Mouse (Mus musculus) cortical plate, adult 2 months (tissue): ENCODE measurements at regions not wholly inside any gene's neighbourhood (a gene's known extent, or its start where the extent isn't known, plus 50 kb on each side); places are given as distances from the start of the nearest gene placed in this dataset.

Source experiments
- H3K27ac ChIP-seq: fragments of 200-500 bp; 2 replicates; pipeline ENCODE4 v1.5.1; 2012; ENCODE audit warnings: low read length, control low read depth, inconsistent platforms; ENCODE audit not compliant: insufficient read depth
- H3K4me1 ChIP-seq: fragments of 200-500 bp; 2 replicates; pipeline ENCODE4 v1.6.1; 2011; ENCODE audit warnings: low read length; ENCODE audit not compliant: control insufficient read depth, insufficient read depth
- H3K4me3 ChIP-seq: fragments of 200-500 bp; 2 replicates; pipeline ENCODE4 v1.5.1; 2011; ENCODE audit warnings: mild to moderate bottlenecking, low read length, control low read depth; ENCODE audit not compliant: insufficient read depth
- CTCF ChIP-seq: fragments of 200-500 bp; IDR thresholded peaks from 2 replicates; pipeline ENCODE4 v1.5.1; 2011; ENCODE audit warnings: mild to moderate bottlenecking, control low read depth, low read length; ENCODE audit not compliant: insufficient read depth; ENCODE audit errors: extremely low read depth
- POLR2A ChIP-seq: fragments of 200-500 bp; IDR thresholded peaks from 2 replicates; pipeline ENCODE4 v1.6.1; 2011; ENCODE audit warnings: mild to moderate bottlenecking, low read length, control low read depth; ENCODE audit not compliant: insufficient read depth; ENCODE audit errors: extremely low read depth

DNA sequence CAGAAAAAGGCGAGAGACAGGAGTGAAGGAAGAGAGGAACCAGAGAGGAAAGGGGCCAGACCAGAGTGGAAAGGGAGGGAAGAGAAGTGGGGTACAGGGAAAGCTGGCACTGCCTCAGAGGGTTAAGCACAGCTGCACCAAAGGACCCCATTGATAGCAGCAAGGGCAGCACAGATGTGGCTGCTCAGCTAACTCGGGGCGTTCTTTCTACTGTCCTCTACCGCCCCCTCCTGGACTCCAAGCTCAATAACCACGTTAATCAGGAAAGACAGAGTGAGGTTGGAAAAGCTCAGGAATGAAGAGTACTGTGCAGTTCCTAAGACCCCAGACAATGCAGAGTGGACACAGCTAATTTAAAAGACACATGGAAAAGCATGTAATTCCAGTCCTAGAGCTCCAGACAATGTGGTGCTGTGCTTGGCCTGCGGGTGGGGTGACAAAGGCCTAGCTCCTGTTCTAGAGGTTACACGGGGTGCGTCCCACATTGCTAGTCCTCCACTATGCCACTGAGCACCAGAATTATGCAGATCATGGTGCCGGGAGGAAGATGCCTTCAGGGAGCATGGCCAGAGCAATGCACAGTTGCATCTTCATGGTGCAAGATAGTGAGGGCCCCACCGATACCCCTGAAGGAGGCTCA, 191.4 kb downstream of the Prdm2 start:
- Histone ChIP-seq H3K27ac (no peak overlapping the region), H3K4me3 (no peak overlapping the region), H3K4me1 (no peaks in the 10 kb centered on the region)
- TF ChIP-seq CTCF (peak; percentile 83), POLR2A (no peak)

DNA sequence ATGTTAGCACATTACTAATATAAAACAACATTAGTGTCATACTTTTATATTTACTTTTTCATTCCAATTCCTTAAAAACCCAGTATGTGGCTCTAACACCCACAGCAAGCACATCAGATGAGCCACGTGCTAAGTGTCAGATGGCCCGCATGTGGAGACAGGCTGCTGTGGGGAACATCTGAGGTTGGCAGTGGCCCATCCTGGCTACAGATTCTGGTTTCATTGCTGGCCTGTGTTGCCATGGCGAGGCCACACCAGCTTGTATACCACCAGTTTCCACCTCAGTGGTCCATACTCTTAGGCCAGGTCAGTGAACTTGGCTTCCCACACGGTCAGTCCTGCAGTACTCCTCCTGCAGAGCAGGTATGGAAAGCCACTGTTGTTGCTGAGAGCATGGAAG, 192.1 kb downstream of the Prdm2 start:
- Histone ChIP-seq H3K27ac (no peak overlapping the region), H3K4me3 (no peak overlapping the region), H3K4me1 (no peaks in the 10 kb centered on the region)
- no peak for TF ChIP-seq POLR2A
- TF ChIP-seq CTCF: no peak

- Histone ChIP-seq H3K4me1 (no peaks in the 10 kb centered on the region), H3K27ac (no peak overlapping the region), H3K4me3 (no peak overlapping the region)
- TF ChIP-seq POLR2A (no peak), CTCF (no peak)
Observed at GRCm38 (mm10) chr4:143012900-143013299, 199.9 kb downstream of the Prdm2 start.

- Histone ChIP-seq H3K27ac (no peak overlapping the region), H3K4me1 (no peaks in the 10 kb centered on the region), H3K4me3 (no peak overlapping the region)
- TF ChIP-seq POLR2A (no peak), CTCF (no peak)
Observed at GRCm38 (mm10) chr4:143001961-143002360, 210.8 kb downstream of the Prdm2 start.

DNA sequence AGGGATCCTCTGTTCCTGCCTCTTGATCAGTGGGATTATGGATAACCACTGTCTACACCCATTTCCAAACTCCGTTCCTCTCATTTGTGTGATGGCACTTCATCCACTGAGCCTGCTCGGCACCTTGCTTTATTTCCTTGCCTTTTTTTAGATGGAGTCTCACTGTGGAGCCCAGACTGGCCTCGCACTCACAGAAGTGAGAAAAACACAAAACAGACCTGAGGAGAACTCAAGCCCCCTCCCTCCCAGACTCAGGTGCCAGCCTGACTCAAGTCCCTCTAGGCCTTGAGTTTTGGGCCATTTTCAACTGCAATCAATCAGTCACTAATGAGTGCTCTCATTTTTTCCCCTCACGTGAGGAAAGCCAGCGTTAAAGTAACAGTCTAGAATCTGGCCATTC, 211.3 kb downstream of the Prdm2 start:
- no peak overlapping the region for H3K4me3 ChIP-seq
- no peaks in the 10 kb centered on the region for H3K4me1 ChIP-seq
- no peak for TF ChIP-seq CTCF
- no peak overlapping the region for H3K27ac ChIP-seq

DNA sequence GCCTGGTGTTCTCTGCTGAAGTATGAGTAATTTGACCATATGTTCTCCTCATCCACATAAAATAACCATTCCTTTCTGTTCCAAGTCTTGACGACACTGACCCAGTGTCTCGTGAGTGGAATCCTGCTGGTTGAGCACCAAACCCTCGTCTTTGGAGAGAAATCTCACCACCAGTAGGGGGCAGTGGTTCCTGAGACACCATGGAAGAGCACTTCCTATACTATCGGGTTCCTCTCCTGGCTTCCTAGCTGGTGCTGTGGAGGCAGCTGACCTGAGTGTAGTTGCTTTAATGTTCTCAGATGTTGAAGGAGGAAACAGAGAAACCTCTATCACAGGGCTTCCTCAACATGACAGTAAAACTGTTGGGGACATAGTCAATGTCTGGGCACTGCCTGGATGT, 216.4 kb downstream of the Prdm2 start:
- Histone ChIP-seq H3K4me1 (no peaks in the 10 kb centered on the region), H3K27ac (no peak overlapping the region), H3K4me3 (no peak overlapping the region)
- no peak for TF ChIP-seq POLR2A
- TF ChIP-seq CTCF: 0 out of 2 replicates have a peak, but pooled peaks have one; percentile 20

DNA sequence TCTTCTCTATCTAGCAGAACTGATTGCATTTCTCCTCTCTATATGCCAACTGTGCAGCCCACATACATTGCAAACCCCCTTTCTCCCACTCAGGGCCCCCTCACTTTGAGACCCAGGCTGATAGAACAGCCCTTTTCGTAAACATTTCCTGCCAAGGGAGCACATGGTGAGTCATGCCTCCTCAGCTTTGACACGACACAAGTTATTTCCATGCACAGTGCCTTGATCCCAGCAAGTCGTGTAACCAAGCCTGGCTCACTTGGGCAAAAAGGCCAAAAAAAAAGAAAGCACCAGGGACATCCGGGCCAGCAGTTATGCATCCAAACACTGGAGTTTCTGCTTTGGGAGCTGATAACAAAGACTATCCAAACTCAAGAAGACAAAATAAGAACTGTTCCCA, 221.4 kb downstream of the Prdm2 start:
- TF ChIP-seq CTCF (no peak), POLR2A (no peak)
- no peak overlapping the region for H3K4me3 ChIP-seq

GRCm38 (mm10) chr4:142989175-142989574, 223.6 kb downstream of the Prdm2 start:
- no peak for TF ChIP-seq CTCF
- TF ChIP-seq POLR2A: no peak
- H3K27ac ChIP-seq: no peak overlapping the region
- no peak overlapping the region for H3K4me3 ChIP-seq
- no peaks in the 10 kb centered on the region for H3K4me1 ChIP-seq

More for the DNA sequence above, 221.4 kb downstream of the Prdm2 start:
- Histone ChIP-seq H3K27ac (no peak overlapping the region), H3K4me1 (no peaks in the 10 kb centered on the region)

DNA sequence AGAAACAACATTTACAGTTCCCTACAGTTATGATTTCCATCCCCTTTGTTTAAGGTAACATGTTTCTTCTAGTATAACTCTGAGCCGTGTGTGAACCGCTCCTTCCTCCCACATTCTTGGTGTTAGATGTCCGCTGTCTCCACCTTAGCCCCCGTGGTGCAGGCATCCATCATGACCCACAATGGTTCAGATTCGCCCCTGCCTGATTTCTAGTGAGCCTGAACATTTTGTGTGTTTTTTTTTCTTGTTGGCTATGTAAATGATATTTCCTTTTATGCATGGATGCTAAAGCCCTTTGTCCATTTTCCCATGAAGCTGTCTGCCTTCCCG, 229.5 kb downstream of the Prdm2 start:
- no peaks in the 10 kb centered on the region for H3K4me1 ChIP-seq
- no peak overlapping the region for H3K27ac ChIP-seq
- TF ChIP-seq POLR2A (no peak), CTCF (no peak)
- no peak overlapping the region for H3K4me3 ChIP-seq

GRCm38 (mm10) chr4:142982585-142983294, 230.1 kb downstream of the Prdm2 start:
- Histone ChIP-seq H3K4me1 (no peaks in the 10 kb centered on the region), H3K4me3 (no peak overlapping the region), H3K27ac (no peak overlapping the region)
- no peak for TF ChIP-seq CTCF
- no peak for TF ChIP-seq POLR2A

DNA sequence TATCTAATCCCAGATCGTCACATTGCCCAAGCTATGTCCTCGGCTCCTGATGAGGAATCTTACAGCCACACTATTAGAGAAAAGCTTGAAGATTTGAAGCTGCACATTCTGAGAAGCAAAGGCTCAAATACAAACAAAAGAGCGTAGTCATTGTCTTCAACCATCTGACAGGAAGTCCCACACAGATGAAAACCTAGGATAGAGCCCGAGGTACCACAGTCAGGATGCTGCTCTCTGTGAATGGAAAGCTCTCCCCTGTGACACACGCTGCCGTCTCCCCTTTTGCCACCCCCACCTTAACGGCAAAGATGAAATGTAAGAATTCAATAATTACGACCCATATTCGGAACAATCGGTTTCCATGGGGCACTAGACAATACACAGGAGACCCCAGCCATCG, 237.2 kb downstream of the Prdm2 start:
- H3K27ac ChIP-seq: no peak overlapping the region
- no peak overlapping the region for H3K4me3 ChIP-seq
- TF ChIP-seq POLR2A (no peak), CTCF (no peak)
- no peaks in the 10 kb centered on the region for H3K4me1 ChIP-seq
